Mouse (Mus musculus): ENCODE data around the gene AA986860. TPM values are rescaled to one million over a fixed set of nuclear protein-coding genes. Genes with fewer than 3 reads are reported as not detected.

Gene AA986860
- total RNA-seq (2021) = 1 to 10 TPM; 1.4 to 1.6 TPM
- long read RNA-seq, experiment 1, partial matches to known transcripts = 0 of 1 reads
- long read RNA-seq, experiment 1, other reads (novel, unspliced or antisense) = 1 of 1 reads
- long read RNA-seq, experiment 2 = 0 reads

GRCm38 (mm10) chr1:130731741-130732337 is at the start of gene AA986860:
TSS of gene AA986860 (plus strand) at chr1:130731976.
- Histone ChIP-seq H3K27ac (no peak within 1 kb of the TSS), H3K4me3 (no peak within 1 kb of the TSS)
- no peak for TF ChIP-seq CTCF (conservative IDR thresholded peaks at IDR 0.05)
- DNase-seq (ENCODE audit: low spot score in 2 of 2) = no peak

- no peak for TF ChIP-seq CTCF (conservative IDR thresholded peaks at IDR 0.05)
- H3K27ac ChIP-seq = no peak overlapping the region
- no peak for DNase-seq (ENCODE audit: low spot score in 2 of 2)
- no peak overlapping the region for H3K4me3 ChIP-seq
These were observed 47.9 kb upstream of the AA986860 start for GRCm38 (mm10) chr1:130683905-130684304.

- Histone ChIP-seq H3K4me3 (no peak overlapping the region), H3K27ac (no peak overlapping the region)
- no peak for TF ChIP-seq CTCF (conservative IDR thresholded peaks at IDR 0.05)
- no peak for DNase-seq (ENCODE audit: low spot score in 2 of 2)
These were observed 33.2 kb upstream of the AA986860 start for GRCm38 (mm10) chr1:130698601-130699000.

- peak in 1 of 2 experiments; percentile 36 for DNase-seq (ENCODE audit: low spot score in 2 of 2)
- Histone ChIP-seq H3K27ac (peak overlapping the region; percentile 18; the same call in 1 of the 2 replicates), H3K4me3 (no peak overlapping the region)
- TF ChIP-seq CTCF (conservative IDR thresholded peaks at IDR 0.05) = no peak
These were observed 31.7 kb upstream of the AA986860 start for GRCm38 (mm10) chr1:130699937-130700633.

GRCm38 (mm10) chr1:130701976-130702375 is 29.8 kb upstream of the AA986860 start:
- H3K27ac ChIP-seq = no peak overlapping the region
- H3K4me3 ChIP-seq = no peak overlapping the region
- TF ChIP-seq CTCF (conservative IDR thresholded peaks at IDR 0.05) = no peak
- no peak for DNase-seq (ENCODE audit: low spot score in 2 of 2)

GRCm38 (mm10) chr1:130703613-130704012 is 28.2 kb upstream of the AA986860 start:
- Histone ChIP-seq H3K27ac (no peak overlapping the region), H3K4me3 (no peak overlapping the region)
- no peak for DNase-seq (ENCODE audit: low spot score in 2 of 2)
- no peak for TF ChIP-seq CTCF (conservative IDR thresholded peaks at IDR 0.05)

- no peak for DNase-seq (ENCODE audit: low spot score in 2 of 2)
- TF ChIP-seq CTCF (conservative IDR thresholded peaks at IDR 0.05) = no peak
- no peak overlapping the region for H3K4me3 ChIP-seq
These were observed 21.3 kb upstream of the AA986860 start for GRCm38 (mm10) chr1:130710283-130711080.

GRCm38 (mm10) chr1:130714046-130714445 is 17.7 kb upstream of the AA986860 start:
- TF ChIP-seq CTCF (conservative IDR thresholded peaks at IDR 0.05) = no peak
- no peak for DNase-seq (ENCODE audit: low spot score in 2 of 2)
- Histone ChIP-seq H3K4me3 (no peak overlapping the region), H3K27ac (no peak overlapping the region)

More at GRCm38 (mm10) chr1:130710283-130711080, 21.3 kb upstream of the AA986860 start:
- no peak overlapping the region for H3K27ac ChIP-seq

- TF ChIP-seq CTCF (conservative IDR thresholded peaks at IDR 0.05) = no peak
- H3K4me3 ChIP-seq = peak within 1 kb of the TSS; percentile 100
- H3K27ac ChIP-seq = peak within 1 kb of the TSS; percentile 95
- peak; percentile 90 to 91 for DNase-seq (ENCODE audit: low spot score in 2 of 2)
These were observed 16.1 kb upstream of the AA986860 start, which contains the start of gene Gm29427 for GRCm38 (mm10) chr1:130715561-130716217. TSS of gene Gm29427 (minus strand) at chr1:130715799.

- H3K4me3 ChIP-seq = peak overlapping the region; percentile 100
- no peak for TF ChIP-seq CTCF (conservative IDR thresholded peaks at IDR 0.05)
- DNase-seq (ENCODE audit: low spot score in 2 of 2) = no peak
These were observed 15.6 kb upstream of the AA986860 start for GRCm38 (mm10) chr1:130716218-130716512.

GRCm38 (mm10) chr1:130716513-130717290 is 15.1 kb upstream of the AA986860 start:
- no peak for TF ChIP-seq CTCF (conservative IDR thresholded peaks at IDR 0.05)
- peak in 1 of 2 experiments; percentile 40 for DNase-seq (ENCODE audit: low spot score in 2 of 2)
- H3K27ac ChIP-seq = peak overlapping the region; percentile 95
- peak overlapping the region; percentile 100 for H3K4me3 ChIP-seq

More at GRCm38 (mm10) chr1:130716218-130716512, 15.6 kb upstream of the AA986860 start:
- peak overlapping the region; percentile 95 for H3K27ac ChIP-seq

All from layer of hippocampus, adult 2 months (tissue).